In genomic region chr2:114782450-114782849, GRCm38 (mm10) we compare ENCODE assay signal across 11 mouse cellular contexts.
DNase-seq lines count a peak whose midpoint lies in the region; ATAC-seq and TF ChIP-seq lines count a peak whose summit lies in the region.
"Had no signal": no experiment of that assay in that cellular context is flagged by ENCODE, and none has a peak within 500 bp of the region (broad histone marks: within the 10 kb centered on the region; RNA-seq: fewer than 3 reads in every experiment).

No protein-coding gene starts in this region.

- TF ChIP-seq CTCF in lung, adult 2 months (IDR thresholded peaks at IDR 0.05; ENCODE audit: insufficient read depth, low read length) = no peak
- TF ChIP-seq CTCF in liver, postnatal 0 days (IDR thresholded peaks at IDR 0.05; ENCODE audit: low read depth) = no peak

- TF ChIP-seq EP300 in liver, postnatal 0 days (IDR thresholded peaks at IDR 0.05; ENCODE audit: low read depth) = peak; percentile 69

- peaks cover 11% of the 10 kb centered on the region for H3K4me1 ChIP-seq in lung, adult 2 months (ENCODE audit: control insufficient read depth, insufficient read depth, low read length)
- H3K4me1 ChIP-seq in liver, postnatal 0 days (ENCODE audit: insufficient read depth) = no peaks in the 10 kb centered on the region

- no peak overlapping the region for H3K4me3 ChIP-seq in lung, adult 2 months (replicated peaks; ENCODE audit: extremely low read depth, low read depth, low read length)
- no peak overlapping the region for H3K4me3 ChIP-seq in liver, postnatal 0 days (ENCODE audit: low read depth, low read length)

- H3K4me2 ChIP-seq in liver, postnatal 0 days (ENCODE audit: low read depth, low read length) = no peak overlapping the region

- no peaks in the 10 kb centered on the region for H3K36me3 ChIP-seq in liver, postnatal 0 days (replicated peaks; ENCODE audit: insufficient read depth, low read length)

- no peak overlapping the region for H3K27ac ChIP-seq in liver, postnatal 0 days (ENCODE audit: low read depth)

- 0 out of 2 replicates have a peak, but pooled peaks have one; percentile 19 for ATAC-seq in liver, postnatal 0 days
- ATAC-seq: hindbrain, embryonic 16.5 days had no signal

- no peaks in the 10 kb centered on the region for H3K27me3 ChIP-seq in liver, postnatal 0 days (ENCODE audit: insufficient read depth, low read length)

- H3K9ac ChIP-seq in liver, postnatal 0 days (replicated peaks) = no peak overlapping the region

- TF ChIP-seq POLR2A in lung, adult 2 months (IDR thresholded peaks at IDR 0.05; ENCODE audit: borderline replicate concordance, extremely low read depth, low read depth, low read length) = no peak

- peak; percentile 36 for DNase-seq in adrenal gland, adult 2 months
- no peak for DNase-seq in adrenal gland, adult 18-20 months (ENCODE audit: low spot score in 2 of 2)
- DNase-seq in lung, adult 18-20 months = peak; percentile 23 to 52
- DNase-seq in lung, adult 2 months = no peak
- no peak for DNase-seq in liver, postnatal 0 days
- DNase-seq in thymus, postnatal 14 days = no peak
- DNase-seq in thymus, postnatal 25 days = no peak
- no peak for DNase-seq in layer of hippocampus, postnatal 14 days (ENCODE audit: low spot score in 2 of 2)
- DNase-seq: cerebellum, adult 11 months; embryo, embryonic 11 days had no signal

- H3K9me3 ChIP-seq in liver, postnatal 0 days (ENCODE audit: low read length) = no peaks in the 10 kb centered on the region

- 40% methylated on average over 6 of the region's 6 CpGs for WGBS in lung, adult 2 months
- WGBS in liver, postnatal 0 days (ENCODE audit: insufficient replicate concordance) = 40% methylated on average over 6 of the region's 6 CpGs

Comparison
In these comparisons a context has a peak if more than half of its experiments do, and no peak if none do; other contexts are left out.
1. DNase-seq: peak in adrenal gland, adult 2 months (single experiment) and lung, adult 18-20 months (2 of 2); none in adrenal gland, adult 18-20 months (0 of 2), lung, adult 2 months (single experiment), liver, postnatal 0 days (single experiment), thymus, postnatal 14 days (single experiment), thymus, postnatal 25 days (single experiment) and layer of hippocampus, postnatal 14 days (0 of 2).